Mouse (Mus musculus) thymus, postnatal 4 days (tissue): Measurements from ENCODE around the gene Gm30302.
"Not testable (repeated sequence)": the region's sequence is repeated elsewhere in the genome, so short reads cannot be mapped to it uniquely, and the experiment has no call there.

Experiments used
- DNase-seq: peaks from one replicate; pipeline ENCODE4 v3.0.0; 2021

The Gm30302 gene

GRCm38 (mm10) chr13:49798901-49799300, at the start of gene Gm30302:
TSS of gene Gm30302 (minus strand) at chr13:49799001.
- no peak for DNase-seq

- no peak for DNase-seq
Observed at GRCm38 (mm10) chr13:49846751-49847150, 48.0 kb upstream of the Gm30302 start.

DNA sequence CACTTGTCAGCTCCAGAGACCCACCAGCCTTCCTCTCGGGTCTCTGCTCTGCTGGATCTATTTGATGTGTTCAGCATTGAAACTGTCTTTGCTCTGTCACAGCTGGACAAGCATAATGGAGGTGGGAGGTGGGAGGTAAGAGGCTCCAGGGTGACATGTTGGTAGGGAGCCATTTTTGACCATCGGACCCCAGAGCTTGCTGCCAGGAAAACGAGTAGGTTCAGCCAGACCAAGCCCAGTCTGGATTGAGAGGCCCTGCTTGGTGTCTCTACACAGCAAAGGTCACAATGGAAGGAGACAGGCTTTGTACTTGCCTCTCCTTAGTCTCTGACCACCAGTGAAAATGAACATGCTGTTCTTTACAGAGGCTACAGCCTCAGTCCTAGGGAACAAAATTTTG, 47.3 kb upstream of the Gm30302 start:
- DNase-seq, result no peak

DNA sequence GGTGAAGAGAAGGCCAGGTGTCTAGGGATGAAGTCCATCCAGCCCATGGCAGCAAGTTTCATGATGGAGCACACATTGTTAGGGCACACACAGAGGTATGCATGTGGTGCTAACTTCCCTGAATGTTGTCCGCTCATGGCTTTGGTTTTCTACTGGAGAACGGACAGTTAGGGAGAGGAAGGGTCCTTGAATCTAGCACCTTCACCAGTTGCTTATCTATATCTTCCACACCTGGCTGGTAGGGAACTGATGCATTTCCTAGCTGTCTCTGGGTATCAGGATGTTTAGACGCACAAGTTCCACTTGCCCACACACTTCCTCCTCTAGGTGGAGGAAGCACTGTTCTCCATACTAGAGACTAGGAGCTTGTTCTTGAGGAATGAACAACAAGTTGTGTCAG, 46.9 kb upstream of the Gm30302 start:
- DNase-seq, result no peak

DNA sequence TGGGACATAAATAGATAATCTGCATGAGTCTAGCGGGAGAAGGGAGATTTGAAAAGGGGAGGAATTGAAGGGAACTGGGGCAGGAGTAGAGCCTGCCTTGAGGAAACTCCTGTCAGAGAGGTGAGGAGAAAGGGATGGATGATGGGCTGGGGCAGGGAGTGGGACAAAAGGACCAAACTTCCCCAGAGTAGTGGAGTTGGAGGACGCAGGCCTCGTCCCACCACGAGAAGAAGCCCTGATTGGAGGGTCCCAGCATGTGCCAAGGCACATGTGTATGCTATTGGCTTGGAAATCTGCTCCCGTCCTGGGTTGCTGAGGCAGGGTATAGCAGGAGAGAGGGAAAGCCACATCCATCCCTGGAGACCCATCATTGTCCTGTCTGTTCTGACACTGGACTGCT, 45.3 kb upstream of the Gm30302 start:
- DNase-seq, result no peak

DNA sequence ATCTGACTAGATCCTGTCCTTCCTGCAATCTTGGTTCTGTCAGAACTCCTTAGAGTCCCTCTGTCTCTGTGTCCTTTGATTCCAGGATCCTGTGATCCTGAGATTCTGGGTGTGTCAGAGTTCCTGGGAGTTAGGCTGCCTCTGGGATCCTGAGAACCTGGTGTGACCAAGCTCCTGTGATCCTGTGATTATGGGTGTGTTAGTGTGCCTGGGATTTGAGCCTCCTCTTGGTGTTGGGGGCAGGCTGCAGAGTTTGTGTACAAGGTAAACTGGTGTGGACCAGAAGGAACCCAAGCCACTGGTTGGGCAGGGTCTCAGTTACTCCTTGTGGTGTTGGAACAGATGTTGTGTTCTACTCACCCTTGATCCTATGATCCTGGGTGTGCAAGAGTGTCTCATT, 42.4 kb upstream of the Gm30302 start:
- no peak for DNase-seq

DNA sequence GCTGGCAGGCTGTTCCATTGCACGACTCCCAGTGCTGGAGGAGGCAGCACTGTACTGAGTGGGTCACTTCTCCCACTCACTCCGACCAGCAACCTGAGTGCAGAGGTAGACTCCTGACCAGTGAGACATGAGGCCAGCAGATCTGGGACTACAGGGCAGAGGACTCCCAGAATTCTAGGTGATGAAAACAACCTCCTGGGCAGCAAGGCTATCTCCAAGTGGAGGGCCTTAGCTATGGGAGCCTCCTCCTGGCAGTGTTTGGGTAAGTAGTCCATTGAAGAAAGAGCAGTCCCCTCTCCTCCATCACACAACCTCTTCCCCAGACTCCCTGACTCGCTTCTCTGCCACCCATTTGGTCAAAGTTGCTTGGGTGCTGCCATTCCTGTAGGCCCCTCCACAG, 31.6 kb upstream of the Gm30302 start:
- DNase-seq, result no peak

GRCm38 (mm10) chr13:49825300-49825699, 26.5 kb upstream of the Gm30302 start:
- DNase-seq, result no peak

- no peak for DNase-seq
Observed at GRCm38 (mm10) chr13:49814958-49815357, 16.2 kb upstream of the Gm30302 start.

GRCm38 (mm10) chr13:49814420-49814819, 15.6 kb upstream of the Gm30302 start:
- DNase-seq, result no peak

DNA sequence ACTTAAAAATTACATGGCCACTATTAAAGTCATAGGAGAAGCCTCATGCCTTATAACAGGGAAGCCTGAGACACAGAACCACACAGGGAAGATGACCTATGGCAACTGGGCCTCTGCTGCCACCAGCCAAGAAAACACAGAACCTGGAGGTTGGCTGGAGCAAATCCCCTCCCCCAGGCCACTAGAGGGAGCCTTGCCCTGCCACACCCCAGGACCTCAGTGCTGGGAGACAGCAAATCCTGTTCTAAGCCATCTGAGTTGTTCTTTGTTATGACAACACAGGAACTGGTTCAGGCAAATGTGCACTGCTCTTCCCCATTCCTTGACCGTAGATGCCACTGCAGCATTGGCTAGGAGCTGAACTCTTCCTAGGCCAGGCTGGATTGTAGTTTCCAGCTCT, 8.3 kb upstream of the Gm30302 start:
- peak; percentile 37 for DNase-seq

GRCm38 (mm10) chr13:49788563-49789393, 10.0 kb downstream of the Gm30302 start:
- DNase-seq, result no peak

- no peak for DNase-seq
Observed at GRCm38 (mm10) chr13:49783899-49784298, 14.9 kb downstream of the Gm30302 start.

GRCm38 (mm10) chr13:49771536-49771935, 27.3 kb downstream of the Gm30302 start:
- DNase-seq, result not testable (repeated sequence)

- DNase-seq, result no peak
Observed at GRCm38 (mm10) chr13:49769111-49769510, 29.7 kb downstream of the Gm30302 start.

GRCm38 (mm10) chr13:49768048-49768447, 30.8 kb downstream of the Gm30302 start:
- DNase-seq, result no peak

GRCm38 (mm10) chr13:49766269-49766668, 32.5 kb downstream of the Gm30302 start:
- no peak for DNase-seq

GRCm38 (mm10) chr13:49765306-49765705, 33.5 kb downstream of the Gm30302 start:
- DNase-seq, result no peak

- no peak for DNase-seq
Observed at GRCm38 (mm10) chr13:49762208-49762607, 36.6 kb downstream of the Gm30302 start.

DNA sequence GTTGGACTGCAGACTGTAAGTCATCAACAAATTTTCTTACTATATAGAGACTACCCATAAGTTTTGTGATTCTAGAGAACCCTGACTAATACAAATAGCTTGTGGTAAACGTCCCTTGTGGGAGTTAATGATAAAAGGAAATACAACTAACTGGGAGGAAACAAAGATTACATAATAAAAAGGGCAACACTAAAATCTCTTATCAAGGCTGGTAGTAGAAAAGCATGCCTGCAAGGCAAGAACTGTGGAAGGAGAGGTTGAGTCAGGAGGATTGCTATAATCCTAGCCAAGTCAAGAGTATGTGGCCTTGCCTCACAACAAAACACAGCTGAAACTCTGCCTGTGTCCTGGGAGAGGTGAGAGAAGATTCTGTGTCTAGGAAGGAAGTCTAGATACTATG, 38.1 kb downstream of the Gm30302 start:
- no peak for DNase-seq

- DNase-seq, result no peak
Observed at GRCm38 (mm10) chr13:49757966-49758365, 40.8 kb downstream of the Gm30302 start.

GRCm38 (mm10) chr13:49756591-49756990, 42.2 kb downstream of the Gm30302 start:
- no peak for DNase-seq

DNA sequence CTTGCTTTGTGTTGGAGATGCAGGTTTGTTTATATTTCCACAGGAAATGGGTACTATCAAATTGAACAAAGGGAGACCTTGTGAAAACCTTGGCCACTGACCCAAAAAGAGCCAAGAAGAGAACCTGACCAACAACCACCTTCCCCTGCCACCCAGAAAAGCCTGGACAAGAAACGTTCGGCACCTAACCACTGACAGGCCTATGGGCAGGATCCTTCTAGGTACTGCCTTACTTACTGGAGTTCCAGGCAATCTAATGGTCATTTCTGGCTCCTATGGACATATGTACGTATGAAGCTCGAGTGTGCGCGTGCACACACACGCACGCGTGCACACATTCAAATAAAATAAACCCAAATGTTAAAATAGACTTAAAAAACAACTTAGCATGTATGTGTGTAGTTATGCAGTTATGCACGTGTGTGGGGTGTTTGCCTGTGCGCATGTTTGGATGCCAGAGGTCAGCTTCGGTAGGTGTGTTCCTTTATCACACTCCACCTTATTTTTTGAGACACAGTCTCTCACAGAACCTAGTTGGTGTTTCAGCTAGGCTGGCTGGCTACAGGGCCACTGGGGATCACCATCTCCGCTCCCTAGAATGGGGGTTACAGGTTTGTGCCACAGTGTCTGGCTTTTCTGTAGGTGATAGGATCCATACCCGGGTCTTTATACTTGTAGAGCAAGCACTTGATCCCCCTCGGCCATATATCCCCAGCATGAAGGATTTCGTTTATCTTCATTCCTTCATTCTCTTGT, 57.3 kb downstream of the Gm30302 start:
- DNase-seq, result no peak

DNA sequence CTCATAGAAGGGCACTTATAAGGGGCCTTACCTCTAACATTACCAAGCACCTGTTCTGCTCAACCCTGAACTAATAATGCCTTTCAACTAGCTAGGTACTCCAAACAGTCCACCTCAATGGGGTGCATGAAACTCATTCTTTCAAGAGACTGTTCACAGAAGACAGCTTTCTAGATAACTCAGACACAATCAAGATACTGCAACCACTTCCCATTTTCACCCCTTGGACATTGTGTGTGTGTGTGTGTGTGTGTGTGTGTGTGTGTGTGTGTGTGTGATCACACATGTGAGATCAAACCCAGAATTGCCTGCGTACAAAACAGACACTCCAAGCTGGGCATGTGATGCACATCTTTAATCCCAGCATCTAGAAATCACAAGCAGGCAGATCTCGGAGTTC, 60.8 kb downstream of the Gm30302 start:
- no peak for DNase-seq
